Mouse (Mus musculus): Measurements from ENCODE around the gene Slc38a5. TPM values are rescaled to one million over a fixed set of nuclear protein-coding genes. Genes with fewer than 3 reads are reported as not detected.

Gene Slc38a5
- total RNA-seq (2023) = 10 to 100 TPM in 1 of 2 experiments, 1 to 10 TPM in 1; 2.1 to 16.0 TPM

GRCm38 (mm10) chrX:8271083-8271820, at the start of gene Slc38a5:
Gene Slc38a5, plus strand, starts transcription at chrX:8271133.

GRCm38 (mm10) chrX:8252334-8253285, 18.3 kb upstream of the Slc38a5 start, which contains the start of gene Ftsj1:
Gene Ftsj1, minus strand, starts transcription at chrX:8252406.

GRCm38 (mm10) chrX:8327124-8327523, 56.2 kb downstream of the Slc38a5 start, which contains the start of gene Ssxb10:
Gene Ssxb10, plus strand, starts transcription at chrX:8327424.

Other genes with a start within 250 kb of the Slc38a5 start
- gene Suv39h1, start 196.4 kb upstream of the Slc38a5 start, total RNA-seq (2023) = 10 to 100 TPM; 30.6 to 35.0 TPM
- 100 to 1,000 TPM; 161 to 164 TPM for gene Was, start 180.6 kb upstream of the Slc38a5 start, total RNA-seq (2023)
- 10 to 100 TPM; 34.0 to 39.2 TPM for gene Wdr13, start 138.2 kb upstream of the Slc38a5 start, total RNA-seq (2023)
- 100 to 1,000 TPM; 325 to 356 TPM for gene Rbm3, start 125.3 kb upstream of the Slc38a5 start, total RNA-seq (2023)
- 10 to 100 TPM; 10.3 to 15.6 TPM for gene Tbc1d25, start 95.0 kb upstream of the Slc38a5 start, total RNA-seq (2023)
- 10 to 100 TPM; 37.5 to 49.5 TPM for gene Ebp, start 77.6 kb upstream of the Slc38a5 start, total RNA-seq (2023)
- under 1 TPM; 0.31 to 0.77 TPM for gene Porcn, start 64.6 kb upstream of the Slc38a5 start, total RNA-seq (2023)
- 10 to 100 TPM; 14.8 to 17.0 TPM for gene Ftsj1, start 18.7 kb upstream of the Slc38a5 start, total RNA-seq (2023)
- not detected for gene Ssxb10, start 56.3 kb downstream of the Slc38a5 start, total RNA-seq (2023)
- not detected for gene Ssxb9, start 95.8 kb downstream of the Slc38a5 start, total RNA-seq (2023)
- not detected for gene Ssxb1, start 142.2 kb downstream of the Slc38a5 start, total RNA-seq (2023)
- not detected for gene Ssxb2, start 190.6 kb downstream of the Slc38a5 start, total RNA-seq (2023)

Measured in neutrophil, adult 59 days (primary cell).